Mouse (Mus musculus): ENCODE data around the gene Ifna12. TPM values are rescaled to one million over a fixed set of nuclear protein-coding genes. Genes with fewer than 3 reads are reported as not detected.
"Not testable (repeated sequence)": the region's sequence is repeated elsewhere in the genome, so short reads cannot be mapped to it uniquely, and the experiment has no call there.

Gene Ifna12
- total RNA-seq, 1 experiment, result not detected

GRCm38 (mm10) chr4:88640704-88641076 is 37.5 kb upstream of the Ifna12 start:
- no peak for DNase-seq (ENCODE audit: low read depth, low spot score)
- Histone ChIP-seq H3K36me3 (ENCODE audit: control insufficient read depth, insufficient read depth, low read length, poor library complexity, severe bottlenecking) (no peaks in the 10 kb centered on the region), H3K9ac (ENCODE audit: insufficient read depth, low read depth, low read length, poor library complexity, severe bottlenecking) (no peak overlapping the region), H3K27ac (ENCODE audit: insufficient read depth, low read depth, low read length, poor library complexity, severe bottlenecking) (no peak overlapping the region), H3K4me3 (ENCODE audit: insufficient read depth in 1 of 2, low read depth in 1 of 2, low read length in 2 of 2, poor library complexity in 1 of 2, severe bottlenecking in 1 of 2) (no peak overlapping the region), H3K4me1 (ENCODE audit: control insufficient read depth in 2 of 2, insufficient read depth in 2 of 2, low read length in 2 of 2, poor library complexity in 1 of 2) (no peaks in the 10 kb centered on the region), H3K9me3 (ENCODE audit: control insufficient read depth, insufficient read depth, low read depth, low read length) (peaks cover 2% of the 10 kb centered on the region; the same call in 1 of the 2 replicates)
- TF ChIP-seq HCFC1 (IDR thresholded peaks at IDR 0.05; ENCODE audit: borderline replicate concordance, insufficient read depth, low read length), result no peak
- no peak for TF ChIP-seq CHD2 (IDR thresholded peaks at IDR 0.05; ENCODE audit: low read depth, low read length)
- TF ChIP-seq ZNF384 (IDR thresholded peaks at IDR 0.05; ENCODE audit: low read depth, low read length), result no peak
- TF ChIP-seq MAFK (IDR thresholded peaks at IDR 0.05; ENCODE audit: insufficient read depth, low read depth, low read length), result no peak
- no peak for TF ChIP-seq ZC3H11A (IDR thresholded peaks at IDR 0.05; ENCODE audit: borderline replicate concordance, low read depth, low read length)
- in situ Hi-C loops (cut with MboI; ENCODE audit: low sequenced_read_pairs in 2 of 2, unreplicated experiment in 2 of 2), result no loop called here

GRCm38 (mm10) chr4:88634311-88634710 is 31.1 kb upstream of the Ifna12 start, which contains the start of gene C87499:
Gene C87499, minus strand, starts transcription at chr4:88634411.
- TF ChIP-seq ZC3H11A (IDR thresholded peaks at IDR 0.05; ENCODE audit: borderline replicate concordance, low read depth, low read length), result no peak
- no peak for TF ChIP-seq HCFC1 (IDR thresholded peaks at IDR 0.05; ENCODE audit: borderline replicate concordance, insufficient read depth, low read length)
- no peak for TF ChIP-seq MAFK (IDR thresholded peaks at IDR 0.05; ENCODE audit: insufficient read depth, low read depth, low read length)
- no peak for TF ChIP-seq CHD2 (IDR thresholded peaks at IDR 0.05; ENCODE audit: low read depth, low read length)
- no peak for TF ChIP-seq ZNF384 (IDR thresholded peaks at IDR 0.05; ENCODE audit: low read depth, low read length)
- Histone ChIP-seq H3K9ac (ENCODE audit: insufficient read depth, low read depth, low read length, poor library complexity, severe bottlenecking) (no peak within 1 kb of the TSS), H3K36me3 (ENCODE audit: control insufficient read depth, insufficient read depth, low read length, poor library complexity, severe bottlenecking) (no peaks in the 10 kb centered on the region), H3K4me1 (ENCODE audit: control insufficient read depth in 2 of 2, insufficient read depth in 2 of 2, low read length in 2 of 2, poor library complexity in 1 of 2) (no peaks in the 10 kb centered on the region), H3K4me3 (ENCODE audit: insufficient read depth in 1 of 2, low read depth in 1 of 2, low read length in 2 of 2, poor library complexity in 1 of 2, severe bottlenecking in 1 of 2) (no peak within 1 kb of the TSS), H3K27ac (ENCODE audit: insufficient read depth, low read depth, low read length, poor library complexity, severe bottlenecking) (no peak within 1 kb of the TSS), H3K9me3 (ENCODE audit: control insufficient read depth, insufficient read depth, low read depth, low read length) (no peaks in the 10 kb centered on the region)
- no peak for DNase-seq (ENCODE audit: low read depth, low spot score)
- in situ Hi-C loops (cut with MboI; ENCODE audit: low sequenced_read_pairs in 2 of 2, unreplicated experiment in 2 of 2), result no loop called here

GRCm38 (mm10) chr4:88592285-88592684 is 10.9 kb downstream of the Ifna12 start, which contains the start of gene Ifna9:
Gene Ifna9, minus strand, starts transcription at chr4:88592385.
- Histone ChIP-seq H3K4me1 (ENCODE audit: control insufficient read depth in 2 of 2, insufficient read depth in 2 of 2, low read length in 2 of 2, poor library complexity in 1 of 2) (no peaks in the 10 kb centered on the region), H3K4me3 (ENCODE audit: insufficient read depth in 1 of 2, low read depth in 1 of 2, low read length in 2 of 2, poor library complexity in 1 of 2, severe bottlenecking in 1 of 2) (no peak within 1 kb of the TSS), H3K27ac (ENCODE audit: insufficient read depth, low read depth, low read length, poor library complexity, severe bottlenecking) (no peak within 1 kb of the TSS), H3K9ac (ENCODE audit: insufficient read depth, low read depth, low read length, poor library complexity, severe bottlenecking) (no peak within 1 kb of the TSS), H3K9me3 (ENCODE audit: control insufficient read depth, insufficient read depth, low read depth, low read length) (no peaks in the 10 kb centered on the region), H3K36me3 (ENCODE audit: control insufficient read depth, insufficient read depth, low read length, poor library complexity, severe bottlenecking) (no peaks in the 10 kb centered on the region)
- no peak for DNase-seq (ENCODE audit: low read depth, low spot score)
- no peak for TF ChIP-seq ZC3H11A (IDR thresholded peaks at IDR 0.05; ENCODE audit: borderline replicate concordance, low read depth, low read length)
- TF ChIP-seq CHD2 (IDR thresholded peaks at IDR 0.05; ENCODE audit: low read depth, low read length), result no peak
- TF ChIP-seq ZNF384 (IDR thresholded peaks at IDR 0.05; ENCODE audit: low read depth, low read length), result no peak
- TF ChIP-seq HCFC1 (IDR thresholded peaks at IDR 0.05; ENCODE audit: borderline replicate concordance, insufficient read depth, low read length), result no peak
- no peak for TF ChIP-seq MAFK (IDR thresholded peaks at IDR 0.05; ENCODE audit: insufficient read depth, low read depth, low read length)
- in situ Hi-C loops (cut with MboI; ENCODE audit: low sequenced_read_pairs in 2 of 2, unreplicated experiment in 2 of 2), result no loop called here

GRCm38 (mm10) chr4:88571698-88572097 is 31.5 kb downstream of the Ifna12 start, which contains the start of gene Ifna14:
Gene Ifna14, minus strand, starts transcription at chr4:88571798.
- Histone ChIP-seq H3K36me3 (ENCODE audit: control insufficient read depth, insufficient read depth, low read length, poor library complexity, severe bottlenecking) (no peaks in the 10 kb centered on the region), H3K4me3 (ENCODE audit: insufficient read depth in 1 of 2, low read depth in 1 of 2, low read length in 2 of 2, poor library complexity in 1 of 2, severe bottlenecking in 1 of 2) (no peak within 1 kb of the TSS), H3K9ac (ENCODE audit: insufficient read depth, low read depth, low read length, poor library complexity, severe bottlenecking) (no peak within 1 kb of the TSS), H3K4me1 (ENCODE audit: control insufficient read depth in 2 of 2, insufficient read depth in 2 of 2, low read length in 2 of 2, poor library complexity in 1 of 2) (no peaks in the 10 kb centered on the region), H3K27ac (ENCODE audit: insufficient read depth, low read depth, low read length, poor library complexity, severe bottlenecking) (no peak within 1 kb of the TSS), H3K9me3 (ENCODE audit: control insufficient read depth, insufficient read depth, low read depth, low read length) (no peaks in the 10 kb centered on the region)
- in situ Hi-C loops (cut with MboI; ENCODE audit: low sequenced_read_pairs in 2 of 2, unreplicated experiment in 2 of 2), result no loop called here
- no peak for DNase-seq (ENCODE audit: low read depth, low spot score)
- TF ChIP-seq ZC3H11A (IDR thresholded peaks at IDR 0.05; ENCODE audit: borderline replicate concordance, low read depth, low read length) (no peak), MAFK (IDR thresholded peaks at IDR 0.05; ENCODE audit: insufficient read depth, low read depth, low read length) (no peak), ZNF384 (IDR thresholded peaks at IDR 0.05; ENCODE audit: low read depth, low read length) (no peak), CHD2 (IDR thresholded peaks at IDR 0.05; ENCODE audit: low read depth, low read length) (no peak), HCFC1 (IDR thresholded peaks at IDR 0.05; ENCODE audit: borderline replicate concordance, insufficient read depth, low read length) (no peak)

GRCm38 (mm10) chr4:88561791-88562190 is 41.4 kb downstream of the Ifna12 start:
- TF ChIP-seq HCFC1 (IDR thresholded peaks at IDR 0.05; ENCODE audit: borderline replicate concordance, insufficient read depth, low read length) (no peak), MAFK (IDR thresholded peaks at IDR 0.05; ENCODE audit: insufficient read depth, low read depth, low read length) (no peak), CHD2 (IDR thresholded peaks at IDR 0.05; ENCODE audit: low read depth, low read length) (no peak), ZC3H11A (IDR thresholded peaks at IDR 0.05; ENCODE audit: borderline replicate concordance, low read depth, low read length) (no peak)
- Histone ChIP-seq H3K4me3 (ENCODE audit: insufficient read depth in 1 of 2, low read depth in 1 of 2, low read length in 2 of 2, poor library complexity in 1 of 2, severe bottlenecking in 1 of 2) (no peak overlapping the region), H3K36me3 (ENCODE audit: control insufficient read depth, insufficient read depth, low read length, poor library complexity, severe bottlenecking) (no peaks in the 10 kb centered on the region), H3K4me1 (ENCODE audit: control insufficient read depth in 2 of 2, insufficient read depth in 2 of 2, low read length in 2 of 2, poor library complexity in 1 of 2) (no peaks in the 10 kb centered on the region), H3K27ac (ENCODE audit: insufficient read depth, low read depth, low read length, poor library complexity, severe bottlenecking) (no peak overlapping the region), H3K9me3 (ENCODE audit: control insufficient read depth, insufficient read depth, low read depth, low read length) (no peaks in the 10 kb centered on the region), H3K9ac (ENCODE audit: insufficient read depth, low read depth, low read length, poor library complexity, severe bottlenecking) (no peak overlapping the region)
- in situ Hi-C loops (cut with MboI; ENCODE audit: low sequenced_read_pairs in 2 of 2, unreplicated experiment in 2 of 2), result no loop called here
- no peak for DNase-seq (ENCODE audit: low read depth, low spot score)

GRCm38 (mm10) chr4:88558145-88558544 is 45.0 kb downstream of the Ifna12 start, which contains the start of gene Ifna15:
Gene Ifna15, minus strand, starts transcription at chr4:88558245.
- H3K4me3 ChIP-seq (ENCODE audit: insufficient read depth in 1 of 2, low read depth in 1 of 2, low read length in 2 of 2, poor library complexity in 1 of 2, severe bottlenecking in 1 of 2); H3K36me3 ChIP-seq (ENCODE audit: control insufficient read depth, insufficient read depth, low read length, poor library complexity, severe bottlenecking); H3K27ac ChIP-seq (ENCODE audit: insufficient read depth, low read depth, low read length, poor library complexity, severe bottlenecking); in situ Hi-C loops (cut with MboI; ENCODE audit: low sequenced_read_pairs in 2 of 2, unreplicated experiment in 2 of 2); DNase-seq (ENCODE audit: low read depth, low spot score); H3K9me3 ChIP-seq (ENCODE audit: control insufficient read depth, insufficient read depth, low read depth, low read length); H3K9ac ChIP-seq (ENCODE audit: insufficient read depth, low read depth, low read length, poor library complexity, severe bottlenecking); H3K4me1 ChIP-seq (ENCODE audit: control insufficient read depth in 2 of 2, insufficient read depth in 2 of 2, low read length in 2 of 2, poor library complexity in 1 of 2): not testable (repeated sequence)
